Mouse (Mus musculus) limb, embryonic 12.5 days (tissue): ENCODE measurements around the gene Gpr139. TPM values are rescaled to one million over a fixed set of nuclear protein-coding genes. Genes with fewer than 3 reads are reported as not detected.

Source experiments
- ATAC-seq: fragments of 200-750 bp; cut with Nextera tagmentation; 2 replicates; pipeline ENCODE4 v1.8.0; 2017; ENCODE audit warnings: low read depth, moderate TSS enrichment; ENCODE audit not compliant: insufficient number of reproducible peaks, insufficient read depth, low FRiP score, low TSS enrichment
- H3K27ac ChIP-seq: fragments of 300-500 bp; sonication (generic); 2 replicates; pipeline ENCODE4 v1.5.1; 2016; ENCODE audit warnings: mild to moderate bottlenecking, moderate library complexity
- H3K27me3 ChIP-seq: fragments of 300-500 bp; sonication (generic); 2 replicates; pipeline ENCODE4 v1.6.1; 2016; ENCODE audit warnings: mild to moderate bottlenecking, moderate library complexity
- H3K36me3 ChIP-seq: fragments of 300-500 bp; sonication (generic); 2 replicates; pipeline ENCODE4 v1.6.1; 2016; ENCODE audit warnings: mild to moderate bottlenecking, moderate library complexity
- H3K4me1 ChIP-seq: fragments of 300-500 bp; sonication (generic); replicated peaks from 2 replicates; pipeline ENCODE4 v1.6.1; 2016
- H3K4me2 ChIP-seq: fragments of 300-500 bp; sonication (generic); 2 replicates; pipeline ENCODE4 v1.6.1; 2016; ENCODE audit warnings: mild to moderate bottlenecking, moderate library complexity
- H3K4me3 ChIP-seq: fragments of 300-500 bp; sonication (generic); replicated peaks from 2 replicates; pipeline ENCODE4 v1.5.1; 2016; ENCODE audit warnings: mild to moderate bottlenecking
- H3K9ac ChIP-seq: fragments of 300-500 bp; sonication (generic); replicated peaks from 2 replicates; pipeline ENCODE4 v1.6.1; 2016; ENCODE audit warnings: mild to moderate bottlenecking, moderate library complexity
- H3K9me3 ChIP-seq: fragments of 300-500 bp; sonication (generic); 2 replicates; pipeline ENCODE4 v1.6.1; 2016; ENCODE audit warnings: mild to moderate bottlenecking, moderate library complexity
- WGBS: fragments of 180-500 bp; shearing (Covaris S2); methylation state at CpG from one replicate; pipeline ENCODE4 v1.1.7; 2016; 5-methylcytosine and 5-hydroxymethylcytosine counted together
- polyA plus RNA-seq: library from polyadenylated mRNA; unstranded; fragments of >200 nt; fragmentation: Nextera tagmentation; extraction: Ambion mirVana; gene quantifications from 2 replicates; pipeline ENCODE4 v1.2.1, GENCODE M21; 2016

Gene Gpr139
- not detected in 2 replicates for polyA plus RNA-seq

- Histone ChIP-seq H3K4me1 (peaks cover 15% of the 10 kb centered on the region; the same call in 1 of the 2 replicates), H3K36me3 (no peaks in the 10 kb centered on the region), H3K27ac (no peak within 1 kb of the TSS), H3K4me3 (peak within 1 kb of the TSS; percentile 49), H3K27me3 (peaks cover 58% of the 10 kb centered on the region), H3K9ac (peak within 1 kb of the TSS; percentile 54), H3K4me2 (peak within 1 kb of the TSS; percentile 88), H3K9me3 (no peaks in the 10 kb centered on the region)
- peak; percentile 78 for ATAC-seq
- WGBS: under 1% methylated on average over 47 of the region's 47 CpGs
These were observed at the start of gene Gpr139 for GRCm38 (mm10) chr7:119184341-119185143. Gene Gpr139 (minus strand): TSS chr7:119184603.

- Histone ChIP-seq H3K9me3 (no peaks in the 10 kb centered on the region), H3K4me3 (no peak overlapping the region), H3K4me2 (no peak overlapping the region), H3K9ac (no peak overlapping the region), H3K36me3 (no peaks in the 10 kb centered on the region), H3K4me1 (no peaks in the 10 kb centered on the region), H3K27me3 (no peaks in the 10 kb centered on the region), H3K27ac (no peak overlapping the region)
- WGBS: 73% methylated on average over 3 of the region's 3 CpGs
- no peak for ATAC-seq
These were observed 46.6 kb upstream of the Gpr139 start for GRCm38 (mm10) chr7:119230971-119231370.

GRCm38 (mm10) chr7:119222706-119223105 lies 38.3 kb upstream of the Gpr139 start:
- H3K4me1 ChIP-seq: no peaks in the 10 kb centered on the region
- no peak overlapping the region for H3K4me3 ChIP-seq
- H3K36me3 ChIP-seq: no peaks in the 10 kb centered on the region
- 83% methylated on average over 4 of the region's 4 CpGs for WGBS
- no peak for ATAC-seq
- H3K27me3 ChIP-seq: no peaks in the 10 kb centered on the region
- no peaks in the 10 kb centered on the region for H3K9me3 ChIP-seq
- H3K4me2 ChIP-seq: no peak overlapping the region
- no peak overlapping the region for H3K9ac ChIP-seq
- H3K27ac ChIP-seq: no peak overlapping the region

GRCm38 (mm10) chr7:119219121-119219520 lies 34.7 kb upstream of the Gpr139 start:
- H3K4me1 ChIP-seq: no peaks in the 10 kb centered on the region
- H3K9ac ChIP-seq: no peak overlapping the region
- no peak for ATAC-seq
- no peak overlapping the region for H3K4me2 ChIP-seq
- WGBS: 94% methylated on average over 2 of the region's 2 CpGs
- no peaks in the 10 kb centered on the region for H3K36me3 ChIP-seq
- no peaks in the 10 kb centered on the region for H3K9me3 ChIP-seq
- no peaks in the 10 kb centered on the region for H3K27me3 ChIP-seq
- no peak overlapping the region for H3K27ac ChIP-seq
- H3K4me3 ChIP-seq: no peak overlapping the region

GRCm38 (mm10) chr7:119207251-119207650 lies 22.8 kb upstream of the Gpr139 start:
- Histone ChIP-seq H3K4me1 (no peaks in the 10 kb centered on the region), H3K27me3 (no peaks in the 10 kb centered on the region; the same call in 1 of the 2 replicates), H3K9me3 (no peaks in the 10 kb centered on the region), H3K36me3 (no peaks in the 10 kb centered on the region), H3K4me2 (no peak overlapping the region), H3K4me3 (no peak overlapping the region), H3K9ac (no peak overlapping the region), H3K27ac (no peak overlapping the region)
- WGBS: 74% methylated on average over 3 of the region's 3 CpGs
- no peak for ATAC-seq

- no peak overlapping the region for H3K9ac ChIP-seq
- no peak overlapping the region for H3K4me2 ChIP-seq
- no peak overlapping the region for H3K4me3 ChIP-seq
- H3K9me3 ChIP-seq: no peaks in the 10 kb centered on the region
- ATAC-seq: no peak
- H3K36me3 ChIP-seq: no peaks in the 10 kb centered on the region
- H3K27me3 ChIP-seq: peaks cover 53% of the 10 kb centered on the region
- peaks cover 15% of the 10 kb centered on the region; the same call in 1 of the 2 replicates for H3K4me1 ChIP-seq
- 17% methylated on average over 11 of the region's 11 CpGs for whole genome bisulfite sequencing
- H3K27ac ChIP-seq: no peak overlapping the region
These were observed 2.0 kb upstream of the Gpr139 start for GRCm38 (mm10) chr7:119186374-119186773.

GRCm38 (mm10) chr7:119185181-119185940 lies 958 bp upstream of the Gpr139 start:
- ATAC-seq: no peak
- Histone ChIP-seq H3K4me2 (peak overlapping the region; percentile 88), H3K4me3 (peak overlapping the region; percentile 49), H3K27ac (no peak overlapping the region), H3K36me3 (no peaks in the 10 kb centered on the region), H3K4me1 (peaks cover 15% of the 10 kb centered on the region; the same call in 1 of the 2 replicates), H3K9ac (no peak overlapping the region), H3K9me3 (no peaks in the 10 kb centered on the region), H3K27me3 (peaks cover 58% of the 10 kb centered on the region)
- 4% methylated on average over 23 of the region's 23 CpGs for WGBS

GRCm38 (mm10) chr7:119181053-119181452 lies 3.4 kb downstream of the Gpr139 start:
- Histone ChIP-seq H3K4me3 (no peak overlapping the region), H3K4me2 (no peak overlapping the region), H3K4me1 (peaks cover 15% of the 10 kb centered on the region; the same call in 1 of the 2 replicates), H3K36me3 (no peaks in the 10 kb centered on the region), H3K9ac (no peak overlapping the region), H3K27ac (no peak overlapping the region), H3K9me3 (no peaks in the 10 kb centered on the region), H3K27me3 (peaks cover 50% of the 10 kb centered on the region)
- no peak for ATAC-seq
- 67% methylated on average over 4 of the region's 4 CpGs for WGBS

- no peak overlapping the region for H3K4me2 ChIP-seq
- no peak overlapping the region for H3K9ac ChIP-seq
- no peak overlapping the region for H3K4me3 ChIP-seq
- no peaks in the 10 kb centered on the region for H3K4me1 ChIP-seq
- no peaks in the 10 kb centered on the region for H3K9me3 ChIP-seq
- no peak overlapping the region for H3K27ac ChIP-seq
- 95% methylated on average over 3 of the region's 3 CpGs for WGBS
- no peaks in the 10 kb centered on the region for H3K36me3 ChIP-seq
- ATAC-seq: no peak
- no peaks in the 10 kb centered on the region for H3K27me3 ChIP-seq
These were observed 24.4 kb downstream of the Gpr139 start for GRCm38 (mm10) chr7:119160015-119160414.

- Histone ChIP-seq H3K4me3 (no peak overlapping the region), H3K4me1 (no peaks in the 10 kb centered on the region), H3K27ac (no peak overlapping the region), H3K9me3 (no peaks in the 10 kb centered on the region), H3K9ac (no peak overlapping the region), H3K36me3 (no peaks in the 10 kb centered on the region), H3K4me2 (no peak overlapping the region), H3K27me3 (no peaks in the 10 kb centered on the region)
- no peak for ATAC-seq
- WGBS: 69% methylated on average over 8 of the region's 8 CpGs
These were observed 72.6 kb downstream of the Gpr139 start for GRCm38 (mm10) chr7:119111771-119112170.

GRCm38 (mm10) chr7:119105878-119106277 lies 78.5 kb downstream of the Gpr139 start:
- WGBS: 85% methylated on average over 4 of the region's 4 CpGs
- Histone ChIP-seq H3K9me3 (no peaks in the 10 kb centered on the region), H3K36me3 (no peaks in the 10 kb centered on the region), H3K27ac (no peak overlapping the region), H3K4me3 (no peak overlapping the region), H3K9ac (no peak overlapping the region), H3K4me1 (no peaks in the 10 kb centered on the region), H3K4me2 (no peak overlapping the region), H3K27me3 (no peaks in the 10 kb centered on the region)
- no peak for ATAC-seq
